Mouse (Mus musculus) cerebellum, adult 18-20 months (tissue): ENCODE data around the gene Ifnar2.
"Not testable (repeated sequence)": the region's sequence is repeated elsewhere in the genome, so short reads cannot be mapped to it uniquely, and the experiment has no call there.

Experiments used
- DNase-seq, 2 experiments: peaks; one replicate each; pipeline ENCODE4 v3.0.0; 2021

Ifnar2 gene

DNA sequence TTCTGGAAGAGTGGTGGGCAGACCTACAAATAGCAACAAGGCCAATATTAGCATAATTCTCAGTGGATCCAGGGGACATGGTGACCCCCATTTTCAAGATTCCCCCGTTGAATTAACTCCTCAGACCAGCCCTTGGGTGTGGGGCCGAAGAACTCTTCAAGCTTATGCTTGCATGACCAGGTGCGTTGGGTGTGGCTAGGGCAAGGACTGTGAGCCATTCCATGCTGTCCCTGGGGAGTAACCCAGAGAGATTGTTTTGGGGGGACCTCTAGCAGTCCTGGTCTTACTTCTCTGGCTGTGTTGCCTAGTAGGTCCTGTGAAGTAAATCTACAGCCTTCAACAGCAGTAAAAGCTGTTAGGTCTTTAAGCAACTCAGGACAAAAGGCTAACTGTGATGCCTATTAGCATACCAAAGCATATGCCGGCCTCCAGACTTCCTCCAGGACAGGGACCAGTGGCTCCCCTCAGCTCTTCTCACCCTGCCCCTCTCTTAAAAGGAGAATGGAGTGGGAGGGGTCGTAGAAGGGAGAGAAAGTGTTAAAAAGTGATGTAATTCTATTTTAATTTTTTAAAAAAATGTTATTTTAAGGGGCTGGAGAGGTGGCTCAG, 60.2 kb downstream of the Ifnar2 start:
- DNase-seq, result no peak

DNA sequence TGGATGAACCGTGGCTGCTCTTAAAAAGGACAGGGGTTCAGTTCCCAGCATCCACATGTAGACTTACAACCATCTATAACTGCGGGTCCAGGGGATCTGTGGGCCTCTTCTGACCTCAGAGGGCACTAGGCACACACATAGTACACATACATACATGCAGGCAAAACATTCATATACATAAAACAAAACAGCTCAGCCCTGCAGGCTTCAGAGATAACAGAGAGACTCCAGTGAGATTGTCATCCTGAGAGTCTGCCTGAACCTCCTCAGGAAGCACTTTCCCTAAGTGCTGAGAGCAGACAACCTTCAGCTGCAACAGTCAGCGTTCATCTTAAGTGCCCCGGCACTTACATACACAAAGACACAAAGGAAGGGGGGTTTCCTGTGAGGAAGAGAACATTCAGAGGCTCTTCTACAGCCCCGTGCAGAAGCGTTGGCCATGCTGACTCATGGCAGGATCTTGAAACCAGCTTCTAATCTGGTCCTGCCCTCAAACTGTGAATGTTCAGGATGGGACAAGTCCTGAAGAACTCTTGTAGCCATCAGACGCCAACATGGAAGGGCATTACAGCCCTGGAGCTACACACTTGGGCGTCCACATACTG, 60.8 kb downstream of the Ifnar2 start:
- DNase-seq, result no peak

DNA sequence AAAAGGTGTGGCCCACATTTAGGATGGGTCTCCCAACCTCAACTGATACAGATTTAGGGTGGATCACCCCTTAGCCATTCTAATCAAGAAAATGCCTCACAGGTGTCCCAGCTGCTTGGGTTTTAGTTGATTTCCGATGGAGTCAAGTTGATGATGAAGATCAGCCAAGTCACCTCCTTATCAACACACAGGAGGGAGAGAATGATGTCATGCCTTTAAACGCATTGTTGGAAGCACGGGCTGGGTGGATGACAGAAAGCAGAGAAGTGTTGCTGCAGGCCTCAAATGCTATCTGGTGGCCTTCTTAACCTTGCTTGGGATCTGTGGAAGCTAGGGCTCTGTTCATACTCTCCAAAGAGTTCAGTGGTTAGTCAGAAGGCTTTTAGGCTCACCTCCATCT, 61.5 kb downstream of the Ifnar2 start:
- DNase-seq, result no peak

DNA sequence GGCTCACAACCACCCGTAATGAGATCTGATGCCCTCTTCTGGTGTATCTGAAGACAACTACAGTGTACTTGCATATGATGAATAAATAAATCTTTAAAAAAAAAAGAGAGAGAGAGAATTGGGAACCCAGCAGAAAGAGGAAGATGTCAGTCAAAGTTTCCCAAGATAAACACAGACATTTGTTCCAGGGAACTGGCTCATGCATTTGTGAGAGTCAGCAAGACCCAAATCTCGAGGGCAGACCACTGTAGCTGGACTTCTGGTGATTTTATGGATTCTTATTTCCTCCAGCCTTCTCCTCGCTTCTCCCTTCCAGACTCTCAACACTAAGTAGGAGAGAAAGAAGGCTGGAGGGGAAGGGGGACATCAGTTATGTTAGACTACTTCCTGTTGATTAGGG, 65.5 kb downstream of the Ifnar2 start:
- DNase-seq, result no peak

DNA sequence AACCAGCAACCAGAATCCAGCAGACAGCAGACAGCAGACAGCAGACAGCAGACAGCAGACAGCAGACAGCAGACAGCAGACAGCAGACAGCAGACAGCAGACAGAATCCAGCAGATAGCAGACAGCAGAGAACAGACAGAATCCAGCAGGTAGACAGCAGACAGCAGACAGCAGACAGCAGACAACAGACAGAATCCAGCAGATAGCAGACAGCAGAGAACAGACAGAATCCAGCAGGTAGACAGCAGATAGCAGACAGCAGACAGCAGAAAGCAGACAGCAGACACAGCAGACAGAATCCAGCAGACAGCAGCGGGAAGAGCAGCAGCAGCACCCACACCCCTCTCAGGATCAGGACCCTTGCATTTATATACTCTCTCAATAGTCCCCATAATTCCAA, 66.0 kb downstream of the Ifnar2 start:
- not testable (repeated sequence) for DNase-seq

DNA sequence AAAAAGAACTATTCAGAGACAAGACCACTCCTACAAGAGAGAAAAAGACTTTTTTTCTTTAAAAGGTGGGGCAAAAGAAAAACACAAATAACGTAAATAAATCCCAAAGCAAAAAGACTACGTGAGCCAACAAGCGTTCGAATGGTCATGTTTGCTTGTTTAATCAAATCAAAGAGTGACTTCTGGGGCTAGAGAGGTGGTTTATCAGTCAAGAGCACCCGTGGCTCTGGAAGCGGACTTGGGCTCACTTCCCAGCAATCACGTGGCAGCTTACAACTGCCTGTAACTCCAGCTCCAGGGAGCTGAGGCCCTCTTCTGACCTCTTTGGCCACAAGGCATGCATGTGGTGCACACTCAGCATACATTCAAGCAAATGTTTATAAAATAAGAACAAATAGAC, 68.8 kb downstream of the Ifnar2 start:
- no peak for DNase-seq

DNA sequence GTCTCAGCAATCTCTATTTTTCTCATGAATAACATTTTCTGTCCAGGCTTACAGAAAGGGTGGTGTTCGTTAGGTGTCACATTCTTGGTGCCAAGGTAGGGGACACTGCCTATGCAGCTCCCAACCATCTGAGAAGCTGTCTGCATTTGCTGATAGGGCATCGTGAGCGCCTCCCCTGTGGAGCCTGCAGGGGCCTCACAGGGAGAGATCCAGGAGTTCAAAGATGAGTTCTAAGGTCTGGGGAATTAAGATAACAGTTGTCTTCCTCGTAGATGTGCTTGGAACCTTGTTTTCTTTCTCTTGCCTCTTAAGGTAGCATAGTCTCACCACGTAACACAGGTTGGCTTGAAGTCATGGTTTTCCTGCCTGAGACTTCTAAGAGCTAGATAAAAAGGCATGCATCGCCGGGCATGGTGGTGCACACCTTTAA, 69.2 kb downstream of the Ifnar2 start:
- no peak for DNase-seq

DNA sequence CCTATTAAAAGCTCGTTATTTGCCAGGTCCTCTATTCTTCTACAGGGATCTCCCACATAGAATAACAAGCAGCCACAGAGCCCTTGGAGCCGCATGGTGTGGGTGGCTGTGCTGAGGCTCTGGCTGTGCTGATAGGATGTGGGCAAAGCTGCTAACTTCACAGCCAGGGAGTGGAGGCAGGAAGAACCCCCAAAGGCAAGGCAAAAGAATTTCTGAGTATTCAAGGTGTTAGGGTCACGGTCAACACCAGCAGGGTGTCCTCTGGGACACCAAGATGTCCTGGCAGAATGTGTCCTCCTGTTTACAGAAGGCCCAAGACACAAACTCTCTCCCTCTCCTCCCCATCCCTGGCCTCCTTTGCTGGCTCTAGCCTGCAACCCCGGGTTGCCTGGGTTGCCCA, 69.9 kb downstream of the Ifnar2 start:
- no peak for DNase-seq

DNA sequence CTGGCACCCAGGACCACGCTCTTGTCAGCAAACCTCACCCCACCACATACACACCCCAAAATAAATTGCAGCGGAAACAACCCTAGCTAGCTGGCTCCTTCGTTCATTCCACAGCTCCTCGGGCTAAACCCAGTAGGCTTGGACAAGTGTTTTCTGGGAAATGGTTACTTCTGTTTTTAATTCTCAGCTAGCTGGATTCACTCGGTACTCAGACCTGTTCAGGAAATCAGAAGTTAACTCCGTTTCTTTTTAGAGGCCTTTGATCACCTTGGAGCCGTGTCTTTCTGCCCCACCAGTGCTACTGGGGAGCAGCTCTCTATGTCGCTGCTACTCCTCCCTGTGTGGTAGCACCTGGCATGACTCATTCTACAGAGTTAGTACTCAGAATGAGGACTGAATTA, 70.6 kb downstream of the Ifnar2 start:
- DNase-seq, result no peak

DNA sequence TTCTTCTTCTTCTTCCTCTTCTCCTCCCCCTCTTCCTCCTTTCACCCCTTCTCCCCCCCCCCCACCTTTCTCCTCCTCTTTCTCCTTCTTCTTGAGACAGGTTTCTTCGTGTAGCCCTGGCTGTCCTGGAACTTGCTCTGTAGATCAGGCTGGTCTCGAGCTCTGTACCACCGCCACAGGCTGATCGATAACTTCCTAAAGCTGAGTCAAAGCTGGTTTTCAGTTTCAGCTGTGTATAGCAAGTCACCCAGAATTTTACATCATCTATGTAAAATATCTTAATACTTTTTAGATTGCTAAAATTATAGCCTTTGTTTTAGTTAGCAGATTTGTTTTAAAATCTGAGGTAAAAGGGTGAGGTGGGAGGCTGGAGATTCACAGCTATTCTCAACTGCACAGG, 72.3 kb downstream of the Ifnar2 start:
- no peak for DNase-seq

DNA sequence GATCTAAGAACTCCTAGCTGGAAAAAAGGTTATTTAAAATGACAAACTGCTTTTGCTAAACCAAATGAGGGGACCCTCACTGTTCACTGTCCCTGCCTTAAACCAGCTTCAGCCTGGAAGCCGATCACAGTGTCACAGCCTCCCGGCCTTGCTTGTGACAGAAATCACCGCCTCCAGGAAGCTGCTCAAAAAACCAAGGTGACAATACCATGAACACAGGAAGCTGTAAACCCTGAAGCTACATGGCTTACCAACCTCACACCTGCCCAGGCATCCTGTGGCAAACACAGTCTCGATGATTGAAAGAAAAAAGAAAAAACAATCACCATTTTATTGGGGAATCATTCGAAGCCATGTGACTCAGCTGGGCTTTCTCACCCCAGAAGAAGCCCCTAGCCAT, 73.0 kb downstream of the Ifnar2 start:
- no peak for DNase-seq

DNA sequence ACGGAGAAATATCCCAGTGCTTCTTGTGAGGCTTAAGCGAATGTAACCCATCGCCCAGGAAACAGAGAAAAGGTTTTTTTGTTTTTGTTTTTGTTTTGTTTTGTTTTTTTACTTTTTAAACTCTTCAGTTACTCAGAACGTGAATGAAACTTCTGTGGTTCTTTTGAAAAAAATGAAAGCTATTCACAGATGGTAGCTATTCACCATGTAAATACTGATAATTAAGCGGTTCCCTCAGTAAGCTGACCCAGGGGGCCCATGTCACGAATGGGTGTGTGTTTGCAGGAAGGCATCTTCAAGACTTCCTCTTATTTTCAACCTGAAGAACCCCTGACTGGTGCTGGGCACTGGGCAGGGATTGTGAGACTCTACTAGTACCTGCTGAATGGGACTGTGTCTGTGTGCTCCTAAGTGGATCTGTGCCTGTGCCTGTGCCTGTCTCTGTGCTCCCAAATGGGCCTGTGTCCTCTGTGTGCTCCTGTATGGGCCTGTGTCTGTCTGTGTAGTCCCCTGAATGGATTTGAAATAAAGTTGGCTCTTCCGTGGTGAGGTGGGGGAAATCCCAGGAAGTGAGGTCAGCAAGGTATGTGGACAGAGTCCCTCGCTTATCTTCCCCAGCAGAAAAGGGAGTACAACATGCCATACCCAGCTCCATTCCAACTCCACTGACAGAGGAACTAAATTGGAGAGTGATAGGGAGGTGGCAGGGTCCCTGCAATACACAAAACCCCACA, 74.4 kb downstream of the Ifnar2 start:
- DNase-seq, result no peak

DNA sequence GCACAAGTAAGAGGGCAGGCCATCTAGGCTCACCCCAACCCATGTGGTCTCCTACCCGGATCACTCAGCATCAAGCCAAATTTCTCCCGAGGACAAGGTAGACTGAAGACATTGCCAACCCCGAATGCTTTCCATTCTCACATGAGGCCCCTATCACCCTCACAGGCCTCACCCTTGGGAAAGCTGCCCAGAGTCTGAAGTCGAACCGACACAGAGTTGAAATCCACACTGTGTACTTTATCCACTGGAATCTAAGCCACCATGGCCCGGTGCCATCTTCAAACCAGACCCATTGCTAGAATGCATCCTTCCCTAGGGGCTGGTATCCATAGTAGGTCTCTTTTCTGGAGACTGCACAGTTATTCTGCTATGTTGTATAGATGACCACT, 74.9 kb downstream of the Ifnar2 start:
- no peak for DNase-seq

DNA sequence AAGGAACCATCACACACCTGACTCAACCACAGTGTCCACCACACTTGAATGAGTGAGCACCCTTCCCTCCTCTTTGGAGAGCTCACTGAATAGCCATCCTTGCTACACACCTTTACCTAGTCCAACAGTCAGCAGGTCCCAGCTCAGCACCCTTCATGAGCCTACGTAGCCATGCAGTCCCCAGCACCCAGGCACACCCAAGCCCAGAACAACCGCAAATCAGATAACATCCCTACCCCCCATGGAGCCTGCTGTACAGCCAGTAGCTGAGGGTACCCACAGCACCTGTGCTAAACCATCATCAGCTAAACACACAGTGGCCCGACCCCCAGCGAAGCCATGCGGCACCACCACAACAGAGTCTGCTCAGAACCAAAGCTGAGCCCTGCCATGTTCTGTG, 75.5 kb downstream of the Ifnar2 start:
- no peak for DNase-seq

DNA sequence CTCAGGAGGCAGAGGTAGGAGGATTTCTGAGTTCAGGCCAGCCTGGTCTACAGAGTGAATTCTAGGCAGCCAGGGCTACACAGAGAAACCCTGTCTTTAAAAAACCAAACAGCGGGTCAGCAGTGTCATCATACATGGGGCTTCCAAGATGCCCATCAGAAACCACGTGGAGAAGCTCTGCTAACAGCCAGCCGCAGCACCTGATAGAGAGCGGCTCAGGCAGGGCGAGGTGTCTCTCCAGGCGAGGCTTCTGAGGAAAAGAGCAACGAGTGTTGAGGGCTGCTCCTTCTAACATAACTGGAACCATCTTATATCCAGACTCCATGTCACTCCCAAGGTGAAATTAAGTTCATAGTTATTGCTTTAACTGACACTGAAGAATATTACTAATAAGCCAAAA, 76.3 kb downstream of the Ifnar2 start:
- DNase-seq, result no peak

DNA sequence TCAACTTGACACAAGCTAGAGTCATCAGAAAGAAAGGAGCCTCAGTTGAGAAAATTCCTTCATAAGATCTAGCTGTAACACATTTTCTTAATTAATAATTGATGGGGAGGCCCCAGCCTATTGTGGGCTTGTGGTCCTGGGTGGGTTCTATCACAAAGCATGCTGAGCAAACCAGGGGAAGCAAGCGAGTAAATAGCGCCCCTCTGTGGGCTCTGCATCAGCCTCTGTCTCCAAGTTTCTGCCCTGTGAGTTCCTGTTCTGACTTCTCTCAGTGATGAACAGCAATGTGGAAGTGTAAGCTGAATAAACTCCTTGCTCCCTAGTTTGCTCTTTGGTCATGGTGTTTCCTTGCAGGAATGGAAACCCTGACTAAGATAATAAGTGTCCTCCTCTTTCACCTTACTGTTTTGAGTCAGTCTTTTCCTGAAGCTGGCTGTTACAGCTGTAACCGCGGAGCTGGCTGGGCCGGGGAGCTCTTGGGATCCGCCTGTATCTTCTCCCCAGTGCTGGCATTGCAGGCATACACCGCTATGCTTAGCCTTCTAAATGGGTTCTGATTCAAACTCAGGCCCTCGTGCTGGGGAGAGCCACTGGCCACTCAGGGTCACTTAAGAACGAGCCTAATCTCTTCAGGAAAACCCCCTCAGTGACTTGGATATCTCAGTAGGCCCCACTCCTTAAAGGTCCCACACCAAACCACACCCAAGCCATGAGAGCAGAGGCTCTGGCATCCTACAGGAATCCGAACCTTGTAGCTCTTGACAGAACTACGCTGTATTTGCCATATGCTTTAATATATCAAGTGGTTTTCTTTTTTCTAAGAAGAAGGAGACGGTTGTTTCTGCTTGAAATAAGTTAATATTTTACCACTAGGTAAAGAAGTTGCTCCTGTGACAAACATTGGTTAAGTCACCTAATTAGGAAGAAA, 77.8 kb downstream of the Ifnar2 start:
- no peak for DNase-seq

DNA sequence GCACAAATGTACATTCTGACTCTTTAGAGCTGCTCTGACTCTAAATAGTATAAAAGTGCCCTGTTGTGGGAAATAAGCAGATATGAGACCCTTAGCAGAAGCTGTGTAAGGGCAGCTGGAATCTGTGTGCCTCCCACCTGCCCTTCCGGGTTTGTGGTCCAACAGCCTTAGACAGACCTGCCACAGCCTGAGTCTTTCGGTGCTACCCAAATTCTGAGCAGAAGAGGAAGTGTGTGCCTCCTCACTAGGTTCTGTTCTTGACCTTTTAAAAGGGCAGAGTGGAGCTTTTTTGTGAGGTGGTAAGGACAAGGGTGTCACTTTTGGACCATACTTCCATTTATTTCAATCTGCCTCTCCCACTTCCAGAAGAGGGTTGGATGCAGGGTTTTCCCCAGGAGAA, 79.4 kb downstream of the Ifnar2 start:
- no peak for DNase-seq

DNA sequence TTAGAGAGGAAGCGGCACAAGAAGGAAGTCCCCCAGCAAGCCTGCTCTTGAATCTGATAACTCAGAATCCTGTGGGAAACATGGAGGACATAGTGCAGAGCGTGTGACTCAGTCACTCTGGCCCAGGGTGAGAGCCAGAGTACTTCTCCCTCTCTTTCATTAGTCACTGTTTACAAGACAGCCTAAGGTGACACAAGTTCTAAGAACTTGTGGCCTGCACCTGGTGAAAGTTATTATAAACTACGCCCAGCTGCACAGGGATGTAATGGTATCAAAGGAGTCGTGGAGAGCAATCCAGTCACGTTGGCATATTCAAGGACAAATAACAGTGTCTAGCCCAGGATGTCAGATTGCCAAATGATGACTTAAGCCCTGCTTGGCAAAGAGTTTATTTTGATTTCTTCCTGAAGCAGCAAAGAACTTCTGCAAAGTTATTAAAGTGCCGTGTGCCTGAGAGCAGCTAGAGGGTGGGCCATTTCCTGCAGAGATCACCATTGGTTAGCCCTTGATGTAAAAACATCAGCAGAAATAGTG, 79.8 kb downstream of the Ifnar2 start:
- DNase-seq, result no peak
